Mouse (Mus musculus) limb, embryonic 11.5 days (tissue): ENCODE data around the gene Zmynd19. TPM values are rescaled to one million over a fixed set of nuclear protein-coding genes. Genes with fewer than 3 reads are reported as not detected.

Source experiments
- ATAC-seq: fragments of 200-750 bp; cut with Nextera tagmentation; 2 replicates; pipeline ENCODE4 v1.8.0; 2017; ENCODE audit warnings: low read depth; ENCODE audit not compliant: insufficient number of reproducible peaks, low FRiP score, low TSS enrichment
- DNase-seq: peaks from one replicate; pipeline ENCODE4 v3.0.0-alpha.2; 2015; ENCODE audit warnings: low spot score
- H3K27ac ChIP-seq: fragments of 300-500 bp; sonication (generic); replicated peaks from 2 replicates; pipeline ENCODE4 v1.5.1; 2014; ENCODE audit warnings: low read depth, mild to moderate bottlenecking, low read length
- H3K27me3 ChIP-seq: fragments of 300-500 bp; sonication (generic); 2 replicates; pipeline ENCODE4 v1.6.1; 2014; ENCODE audit warnings: mild to moderate bottlenecking, low read length, mixed read lengths; ENCODE audit not compliant: control insufficient read depth, insufficient read depth
- H3K36me3 ChIP-seq: fragments of 300-500 bp; sonication (generic); 2 replicates; pipeline ENCODE4 v1.6.1; 2014; ENCODE audit warnings: mild to moderate bottlenecking, low read length, moderate library complexity, mixed read lengths; ENCODE audit not compliant: control insufficient read depth, insufficient read depth
- H3K4me1 ChIP-seq: fragments of 300-500 bp; sonication (generic); 2 replicates; pipeline ENCODE4 v1.6.1; 2014; ENCODE audit warnings: low read length, mixed read lengths; ENCODE audit not compliant: control insufficient read depth, insufficient read depth
- H3K4me2 ChIP-seq: fragments of 300-500 bp; sonication (generic); 2 replicates; pipeline ENCODE4 v1.6.1; 2014; ENCODE audit warnings: low read depth, mild to moderate bottlenecking, moderate library complexity; ENCODE audit not compliant: severe bottlenecking
- H3K4me3 ChIP-seq: fragments of 300-500 bp; sonication (generic); 2 replicates; pipeline ENCODE4 v1.5.1; 2014; ENCODE audit warnings: low read depth, low read length
- H3K9ac ChIP-seq: fragments of 300-500 bp; sonication (generic); 2 replicates; pipeline ENCODE4 v1.6.1; 2014; ENCODE audit warnings: mild to moderate bottlenecking, low read length
- H3K9me3 ChIP-seq: fragments of 300-500 bp; sonication (generic); 2 replicates; pipeline ENCODE4 v1.6.1; 2016; ENCODE audit warnings: low read length; ENCODE audit not compliant: control insufficient read depth
- WGBS: fragments of 180-500 bp; shearing (Covaris S2); extraction: QIAGEN DNeasy Blood & Tissue Kit; methylation state at CpG from one replicate; pipeline ENCODE4 v1.1.7; 2014; 5-methylcytosine and 5-hydroxymethylcytosine counted together
- polyA plus RNA-seq: library from polyadenylated mRNA; unstranded; fragments of >200 nt; fragmentation: Nextera tagmentation; extraction: Ambion mirVana; gene quantifications from 2 replicates; pipeline ENCODE4 v1.2.1, GENCODE M21; 2014

Zmynd19 gene
- 27.7 and 34.1 TPM in 2 replicates for polyA plus RNA-seq

- no peaks in the 10 kb centered on the region for H3K27me3 ChIP-seq
- peak within 1 kb of the TSS; percentile 87 for H3K9ac ChIP-seq
- H3K27ac ChIP-seq = peak within 1 kb of the TSS; percentile 47; the same call in 1 of the 2 replicates
- H3K9me3 ChIP-seq = no peaks in the 10 kb centered on the region
- WGBS = under 1% methylated on average over 92 of the region's 108 CpGs
- H3K4me2 ChIP-seq = peak within 1 kb of the TSS; percentile 78
- DNase-seq (peak; percentile 97), ATAC-seq (peak; percentile 97)
- peaks cover 13% of the 10 kb centered on the region for H3K36me3 ChIP-seq
- peak within 1 kb of the TSS; percentile 97 for H3K4me3 ChIP-seq
- H3K4me1 ChIP-seq = no peaks in the 10 kb centered on the region
Observed at GRCm38 (mm10) chr2:24949421-24950188, at the start of gene Zmynd19. TSS of gene Zmynd19 (plus strand) at chr2:24949792.

- no peaks in the 10 kb centered on the region for H3K4me1 ChIP-seq
- ATAC-seq (no peak), DNase-seq (no peak)
- 92% methylated on average over 5 of the region's 5 CpGs for WGBS
- no peak overlapping the region for H3K27ac ChIP-seq
- H3K9ac ChIP-seq = no peak overlapping the region
- H3K36me3 ChIP-seq = peaks cover 2% of the 10 kb centered on the region; the same call in 1 of the 2 replicates
- no peaks in the 10 kb centered on the region for H3K27me3 ChIP-seq
- no peak overlapping the region for H3K4me3 ChIP-seq
- no peak overlapping the region for H3K4me2 ChIP-seq
- H3K9me3 ChIP-seq = no peaks in the 10 kb centered on the region
Observed at GRCm38 (mm10) chr2:24901055-24901454, 48.5 kb upstream of the Zmynd19 start.

GRCm38 (mm10) chr2:24902999-24903398, 46.6 kb upstream of the Zmynd19 start:
- Histone ChIP-seq H3K4me2 (no peak overlapping the region), H3K4me3 (no peak overlapping the region), H3K27me3 (no peaks in the 10 kb centered on the region), H3K36me3 (no peaks in the 10 kb centered on the region), H3K27ac (no peak overlapping the region), H3K9ac (no peak overlapping the region), H3K4me1 (no peaks in the 10 kb centered on the region), H3K9me3 (no peaks in the 10 kb centered on the region)
- DNase-seq (no peak), ATAC-seq (no peak)
- 90% methylated on average over 6 of the region's 6 CpGs for WGBS

DNA sequence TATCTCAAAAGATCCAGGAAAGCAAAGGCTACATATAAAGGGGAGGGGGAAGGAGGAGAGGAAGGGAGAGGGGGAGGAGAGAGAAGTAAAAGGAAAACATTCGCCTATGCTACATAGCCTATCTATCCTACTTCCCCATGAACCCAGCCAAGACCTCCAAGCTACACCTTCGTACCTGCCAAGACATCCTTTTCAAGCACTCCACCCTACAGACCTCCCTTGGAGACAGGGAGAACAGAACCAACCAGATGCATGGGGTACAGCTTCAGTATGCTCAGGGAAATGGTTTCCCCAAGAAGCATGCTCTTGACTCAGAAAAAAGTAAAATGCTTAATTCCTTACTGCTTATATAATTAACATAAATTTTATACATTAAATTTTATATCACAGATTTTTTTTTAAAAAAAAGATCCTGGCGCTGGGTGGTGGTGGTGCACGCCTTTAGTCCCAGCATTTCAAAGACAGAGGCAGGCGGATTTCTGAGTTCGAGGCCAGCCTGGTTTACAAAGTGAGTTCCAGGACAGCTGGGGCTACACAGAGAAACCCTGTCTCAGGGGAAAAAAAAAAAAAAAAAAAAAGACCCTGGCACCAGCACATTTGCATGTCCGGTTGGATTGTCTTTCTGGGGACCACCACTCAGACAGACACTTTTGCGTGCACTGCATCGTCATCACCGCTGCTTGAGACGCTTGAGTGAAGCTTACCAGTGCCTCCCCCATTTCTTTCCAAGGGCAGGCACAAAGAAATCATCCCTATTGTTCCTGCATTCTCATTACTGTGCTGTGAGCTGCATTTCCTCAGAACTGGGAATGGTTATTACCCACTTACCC, 44.6 kb upstream of the Zmynd19 start:
- Histone ChIP-seq H3K27me3 (no peaks in the 10 kb centered on the region), H3K9ac (no peak overlapping the region), H3K4me3 (no peak overlapping the region), H3K36me3 (no peaks in the 10 kb centered on the region), H3K9me3 (no peaks in the 10 kb centered on the region), H3K4me1 (no peaks in the 10 kb centered on the region), H3K27ac (no peak overlapping the region), H3K4me2 (no peak overlapping the region)
- 91% methylated on average over 11 of the region's 11 CpGs for WGBS
- no peak for ATAC-seq
- DNase-seq = no peak

- no peaks in the 10 kb centered on the region for H3K36me3 ChIP-seq
- no peaks in the 10 kb centered on the region for H3K9me3 ChIP-seq
- H3K9ac ChIP-seq = no peak overlapping the region
- H3K27me3 ChIP-seq = no peaks in the 10 kb centered on the region
- H3K4me2 ChIP-seq = no peak overlapping the region
- no peaks in the 10 kb centered on the region for H3K4me1 ChIP-seq
- DNase-seq (no peak), ATAC-seq (no peak)
- no peak overlapping the region for H3K4me3 ChIP-seq
- WGBS = 56% methylated on average over 2 of the region's 2 CpGs
- no peak overlapping the region for H3K27ac ChIP-seq
Observed at GRCm38 (mm10) chr2:24905653-24906155, 43.9 kb upstream of the Zmynd19 start.

DNA sequence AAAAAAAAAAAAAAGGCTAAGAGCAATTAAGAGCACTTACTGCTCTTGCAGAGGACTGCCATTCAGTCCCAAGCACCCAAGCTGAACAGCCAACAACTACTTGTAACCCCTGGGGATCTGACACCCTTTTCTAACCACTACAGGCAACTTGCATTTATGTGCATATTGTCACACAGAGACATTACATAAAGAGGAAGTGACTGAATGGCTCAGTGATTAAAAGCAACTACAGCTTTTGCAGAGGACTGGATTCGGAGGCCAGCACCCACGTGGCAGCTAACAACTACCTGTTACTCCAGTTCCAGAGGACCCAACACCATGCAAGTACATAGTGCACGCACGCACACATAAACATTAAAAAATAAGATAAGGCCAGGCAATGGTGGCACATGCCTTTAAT, 39.1 kb upstream of the Zmynd19 start:
- H3K27me3 ChIP-seq = no peaks in the 10 kb centered on the region
- ATAC-seq (no peak), DNase-seq (no peak)
- no peak overlapping the region for H3K4me2 ChIP-seq
- no peak overlapping the region for H3K4me3 ChIP-seq
- 92% methylated on average over 4 of the region's 4 CpGs for WGBS
- no peak overlapping the region for H3K9ac ChIP-seq
- peaks cover 3% of the 10 kb centered on the region; the same call in 1 of the 2 replicates for H3K36me3 ChIP-seq
- H3K4me1 ChIP-seq = no peaks in the 10 kb centered on the region
- no peaks in the 10 kb centered on the region for H3K9me3 ChIP-seq
- no peak overlapping the region for H3K27ac ChIP-seq

DNA sequence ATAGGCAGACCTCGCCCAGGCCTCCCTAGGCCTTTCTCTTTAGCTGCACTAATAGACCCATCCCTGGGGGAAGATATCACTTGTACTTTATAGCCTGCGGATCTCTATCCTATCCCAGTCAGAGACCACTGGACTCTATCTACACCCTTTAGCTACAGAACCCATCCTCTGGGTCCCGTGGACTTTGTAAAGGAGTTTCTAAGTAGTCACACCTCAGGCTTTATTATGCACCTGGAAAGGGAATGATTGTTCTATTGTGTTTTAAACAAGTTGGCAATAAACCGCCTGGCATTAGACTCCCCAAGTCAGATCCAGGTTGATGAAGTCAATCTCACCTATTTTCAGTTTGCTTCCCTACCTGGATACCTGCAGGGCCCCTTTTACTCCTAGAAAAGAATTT, 37.4 kb upstream of the Zmynd19 start:
- no peak for ATAC-seq
- no peak overlapping the region for H3K4me2 ChIP-seq

DNA sequence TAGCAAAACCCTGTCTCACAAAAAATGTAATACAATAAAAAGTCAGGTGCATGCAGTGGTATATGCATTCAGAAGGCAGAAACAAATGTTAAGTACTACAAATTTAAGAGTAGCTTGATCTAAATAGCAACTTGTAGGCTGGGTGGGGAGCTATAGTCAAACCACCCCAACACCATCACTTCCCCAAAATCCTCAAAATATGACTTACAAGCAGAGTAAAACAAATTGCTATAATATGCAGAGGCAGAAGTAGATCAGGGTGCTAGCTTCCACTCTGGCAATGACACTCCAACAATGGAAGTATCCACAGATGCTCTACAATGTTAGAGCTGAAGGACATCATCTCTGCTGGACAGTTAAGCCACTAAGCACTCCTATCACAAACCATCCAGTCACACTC, 37.0 kb upstream of the Zmynd19 start:
- no peaks in the 10 kb centered on the region for H3K27me3 ChIP-seq
- no peak overlapping the region for H3K27ac ChIP-seq
- no peak for DNase-seq
- peaks cover 3% of the 10 kb centered on the region; the same call in 1 of the 2 replicates for H3K36me3 ChIP-seq
- no peak overlapping the region for H3K4me3 ChIP-seq
- H3K9me3 ChIP-seq = no peaks in the 10 kb centered on the region
- H3K9ac ChIP-seq = no peak overlapping the region
- no peak overlapping the region for H3K4me2 ChIP-seq
- no peaks in the 10 kb centered on the region; the same call in 1 of the 2 replicates for H3K4me1 ChIP-seq
- no peak for ATAC-seq

More for the DNA sequence above, 37.4 kb upstream of the Zmynd19 start:
- Histone ChIP-seq H3K9me3 (no peaks in the 10 kb centered on the region), H3K9ac (no peak overlapping the region), H3K27me3 (no peaks in the 10 kb centered on the region), H3K4me1 (no peaks in the 10 kb centered on the region), H3K4me3 (no peak overlapping the region), H3K36me3 (peaks cover 3% of the 10 kb centered on the region; the same call in 1 of the 2 replicates), H3K27ac (no peak overlapping the region)
- WGBS = 93% methylated on average over 4 of the region's 4 CpGs
- no peak for DNase-seq
